Mouse (Mus musculus): ENCODE results near the gene Tesmin. TPM values are rescaled to one million over a fixed set of nuclear protein-coding genes. Genes with fewer than 3 reads are reported as not detected.
A peak's percentile ranks its signal among the peaks of the same experiment; 100 is the strongest.

The Tesmin gene
- polyA plus RNA-seq, 1 experiment, result 0.85 TPM

DNA sequence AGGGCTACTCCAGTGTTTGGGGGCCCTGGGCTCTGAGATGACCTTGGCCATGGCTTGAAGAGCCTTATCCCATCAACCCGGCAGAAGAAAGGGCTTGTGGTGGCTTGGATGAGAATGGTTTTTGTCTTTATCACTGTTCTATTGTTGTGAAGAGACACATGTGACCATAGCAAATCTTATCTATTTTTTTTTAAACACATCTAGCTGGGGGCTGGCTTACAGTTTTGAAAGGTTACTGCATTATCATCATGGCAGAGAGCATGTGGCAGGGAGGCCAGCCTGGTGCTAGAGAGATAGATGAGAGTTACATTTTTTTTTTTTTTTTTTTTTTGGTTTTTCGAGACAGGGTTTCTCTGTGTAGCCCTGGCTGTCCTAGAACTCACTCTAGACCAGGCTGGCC lies 43.3 kb downstream of the Tesmin start:
- no peak for DNase-seq
- peaks cover 34% of the 10 kb centered on the region for H3K4me1 ChIP-seq (replicated peaks; ENCODE audit: control insufficient read depth, insufficient read depth, low read length)
- H3K27me3 ChIP-seq (ENCODE audit: control insufficient read depth, insufficient read depth, low read length), result no peaks in the 10 kb centered on the region
- no peak overlapping the region for H3K27ac ChIP-seq (ENCODE audit: control insufficient read depth, insufficient read depth, low read length)
- H3K36me3 ChIP-seq (ENCODE audit: control insufficient read depth, insufficient read depth, low read length), result no peaks in the 10 kb centered on the region
- no peak for TF ChIP-seq POLR2A (IDR thresholded peaks at IDR 0.05; ENCODE audit: control insufficient read depth, extremely low read depth, insufficient read depth, low read length, poor library complexity)
- TF ChIP-seq CTCF (IDR thresholded peaks at IDR 0.05; ENCODE audit: borderline replicate concordance, control insufficient read depth, extremely low read depth, insufficient read depth, low read length, poor library complexity), result no peak
- 87% methylated on average over 2 of the region's 2 CpGs for WGBS
- no peak overlapping the region for H3K4me3 ChIP-seq (ENCODE audit: control insufficient read depth, insufficient read depth, low read length)

DNA sequence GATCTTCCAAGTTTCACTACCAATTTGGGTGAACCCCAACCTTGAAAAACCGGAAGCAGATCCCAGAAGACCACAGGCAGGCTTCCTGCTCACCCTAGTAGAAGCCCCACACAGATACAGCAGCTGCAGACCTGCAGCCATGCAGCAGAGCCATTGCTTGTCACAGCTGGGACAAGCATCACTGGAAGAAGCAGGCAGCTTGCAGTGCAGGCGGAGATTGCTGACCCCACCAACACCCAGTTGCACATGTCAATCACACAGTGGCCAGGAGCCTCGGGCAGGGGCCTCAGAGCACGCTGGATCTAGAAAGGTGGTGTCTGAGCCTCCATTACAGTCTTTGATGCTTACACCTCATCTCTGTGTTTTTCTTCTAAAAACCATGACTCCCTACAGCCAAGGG lies 45.5 kb downstream of the Tesmin start:
- Histone ChIP-seq H3K27me3 (ENCODE audit: control insufficient read depth, insufficient read depth, low read length) (no peaks in the 10 kb centered on the region), H3K36me3 (ENCODE audit: control insufficient read depth, insufficient read depth, low read length) (no peaks in the 10 kb centered on the region), H3K27ac (ENCODE audit: control insufficient read depth, insufficient read depth, low read length) (no peak overlapping the region), H3K4me3 (ENCODE audit: control insufficient read depth, insufficient read depth, low read length) (no peak overlapping the region), H3K4me1 (replicated peaks; ENCODE audit: control insufficient read depth, insufficient read depth, low read length) (peaks cover 38% of the 10 kb centered on the region)
- WGBS, result 51% methylated on average over 4 of the region's 4 CpGs
- TF ChIP-seq POLR2A (IDR thresholded peaks at IDR 0.05; ENCODE audit: control insufficient read depth, extremely low read depth, insufficient read depth, low read length, poor library complexity) (no peak), CTCF (IDR thresholded peaks at IDR 0.05; ENCODE audit: borderline replicate concordance, control insufficient read depth, extremely low read depth, insufficient read depth, low read length, poor library complexity) (no peak)
- DNase-seq, result no peak

DNA sequence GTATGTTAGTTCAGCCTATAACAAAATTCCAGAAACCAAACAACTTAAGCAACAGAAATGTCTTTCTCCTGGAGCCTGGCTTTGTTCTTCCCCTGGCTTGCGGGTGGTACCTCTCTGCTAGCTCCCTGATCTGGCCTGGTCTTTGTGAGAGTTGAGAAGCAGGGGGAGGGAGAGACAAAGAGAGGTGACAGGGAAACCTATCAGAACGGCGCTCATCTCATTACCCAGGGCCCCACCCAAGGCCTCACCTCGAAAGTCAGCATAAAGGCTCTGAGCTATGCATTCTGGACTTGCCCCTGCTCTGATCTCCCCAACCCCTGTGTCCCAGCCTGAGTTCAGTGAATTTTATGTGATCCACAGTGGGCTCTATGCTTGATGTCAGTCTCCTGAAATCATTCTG lies 46.0 kb downstream of the Tesmin start:
- H3K36me3 ChIP-seq (ENCODE audit: control insufficient read depth, insufficient read depth, low read length), result no peaks in the 10 kb centered on the region
- DNase-seq, result no peak
- H3K4me1 ChIP-seq (replicated peaks; ENCODE audit: control insufficient read depth, insufficient read depth, low read length), result peaks cover 39% of the 10 kb centered on the region
- H3K4me3 ChIP-seq (ENCODE audit: control insufficient read depth, insufficient read depth, low read length), result no peak overlapping the region
- no peaks in the 10 kb centered on the region for H3K27me3 ChIP-seq (ENCODE audit: control insufficient read depth, insufficient read depth, low read length)
- H3K27ac ChIP-seq (ENCODE audit: control insufficient read depth, insufficient read depth, low read length), result no peak overlapping the region
- 76% methylated on average over 4 of the region's 4 CpGs for WGBS
- TF ChIP-seq CTCF (IDR thresholded peaks at IDR 0.05; ENCODE audit: borderline replicate concordance, control insufficient read depth, extremely low read depth, insufficient read depth, low read length, poor library complexity) (no peak), POLR2A (IDR thresholded peaks at IDR 0.05; ENCODE audit: control insufficient read depth, extremely low read depth, insufficient read depth, low read length, poor library complexity) (no peak)

DNA sequence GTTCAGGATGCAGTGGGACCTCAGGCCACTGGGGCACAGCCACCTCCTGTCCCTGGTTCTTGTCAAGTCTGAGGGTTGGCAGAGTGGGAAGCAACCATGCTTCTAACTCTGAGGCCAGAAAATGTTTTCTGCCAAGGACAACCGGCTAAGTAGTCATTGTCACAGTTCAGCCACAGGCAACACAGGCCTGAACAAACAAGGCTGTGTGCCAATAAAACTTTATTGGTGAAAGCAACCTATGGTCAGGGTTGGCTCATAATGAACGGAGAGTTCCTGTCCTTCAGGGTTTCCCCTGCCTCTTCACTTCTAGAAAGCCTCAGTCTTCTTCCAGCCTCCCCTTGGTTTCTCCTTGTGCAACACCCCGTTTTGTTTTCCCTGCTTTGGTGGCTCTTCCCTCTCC lies 47.2 kb downstream of the Tesmin start:
- DNase-seq, result no peak
- TF ChIP-seq CTCF (IDR thresholded peaks at IDR 0.05; ENCODE audit: borderline replicate concordance, control insufficient read depth, extremely low read depth, insufficient read depth, low read length, poor library complexity) (no peak), POLR2A (IDR thresholded peaks at IDR 0.05; ENCODE audit: control insufficient read depth, extremely low read depth, insufficient read depth, low read length, poor library complexity) (no peak)
- Histone ChIP-seq H3K27ac (ENCODE audit: control insufficient read depth, insufficient read depth, low read length) (no peak overlapping the region), H3K27me3 (ENCODE audit: control insufficient read depth, insufficient read depth, low read length) (no peaks in the 10 kb centered on the region), H3K4me3 (ENCODE audit: control insufficient read depth, insufficient read depth, low read length) (no peak overlapping the region), H3K36me3 (ENCODE audit: control insufficient read depth, insufficient read depth, low read length) (no peaks in the 10 kb centered on the region), H3K4me1 (replicated peaks; ENCODE audit: control insufficient read depth, insufficient read depth, low read length) (peaks cover 42% of the 10 kb centered on the region)
- 87% methylated on average over 3 of the region's 3 CpGs for WGBS

DNA sequence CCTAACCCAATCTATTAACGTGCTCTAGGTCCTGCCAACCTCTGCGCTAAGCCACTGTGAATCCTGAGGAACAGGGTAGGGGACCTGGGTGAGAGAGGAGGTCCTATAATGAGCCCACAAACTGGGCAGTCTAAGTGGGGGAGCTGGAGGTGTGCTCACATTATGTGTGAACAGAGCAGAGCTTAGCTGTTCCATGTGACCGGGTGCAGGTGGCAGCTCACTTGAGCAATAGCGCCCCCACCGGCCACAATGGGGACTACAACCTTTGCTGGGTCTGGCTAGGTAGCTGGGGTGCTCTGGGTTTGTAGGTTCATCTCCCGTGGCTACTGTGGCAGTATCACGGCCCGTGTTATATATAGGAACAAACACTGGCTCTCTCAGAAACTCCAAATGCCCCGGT lies 48.2 kb downstream of the Tesmin start:
- no peak overlapping the region for H3K4me3 ChIP-seq (ENCODE audit: control insufficient read depth, insufficient read depth, low read length)

DNA sequence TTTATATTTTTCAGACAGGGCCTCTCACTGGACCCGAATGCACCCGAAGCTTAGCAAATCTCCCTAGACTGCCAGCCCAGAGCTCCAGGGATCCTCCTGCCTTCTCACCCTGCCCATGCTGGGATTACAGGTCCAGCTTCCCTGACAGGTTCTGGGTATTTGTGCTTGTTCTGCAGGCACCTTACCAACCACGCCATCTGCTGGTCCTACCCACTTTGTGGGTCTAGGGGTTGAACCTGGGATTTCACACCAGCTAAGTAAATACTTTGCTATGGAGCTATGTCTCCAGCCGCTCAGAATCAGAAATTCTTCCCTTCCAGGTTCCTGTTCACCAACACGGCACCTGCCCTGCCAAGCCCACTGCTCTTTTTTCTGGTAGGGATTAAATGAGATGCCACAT lies 49.3 kb downstream of the Tesmin start:
- Histone ChIP-seq H3K27me3 (ENCODE audit: control insufficient read depth, insufficient read depth, low read length) (no peaks in the 10 kb centered on the region), H3K4me1 (replicated peaks; ENCODE audit: control insufficient read depth, insufficient read depth, low read length) (peaks cover 37% of the 10 kb centered on the region), H3K36me3 (ENCODE audit: control insufficient read depth, insufficient read depth, low read length) (no peaks in the 10 kb centered on the region), H3K27ac (ENCODE audit: control insufficient read depth, insufficient read depth, low read length) (no peak overlapping the region), H3K4me3 (ENCODE audit: control insufficient read depth, insufficient read depth, low read length) (no peak overlapping the region)
- DNase-seq, result no peak
- TF ChIP-seq POLR2A (IDR thresholded peaks at IDR 0.05; ENCODE audit: control insufficient read depth, extremely low read depth, insufficient read depth, low read length, poor library complexity) (no peak), CTCF (IDR thresholded peaks at IDR 0.05; ENCODE audit: borderline replicate concordance, control insufficient read depth, extremely low read depth, insufficient read depth, low read length, poor library complexity) (no peak)
- WGBS, result 81% methylated on average over 5 of the region's 5 CpGs

More for the DNA sequence above, 48.2 kb downstream of the Tesmin start:
- H3K36me3 ChIP-seq (ENCODE audit: control insufficient read depth, insufficient read depth, low read length), result no peaks in the 10 kb centered on the region
- 57% methylated on average over 9 of the region's 9 CpGs for WGBS
- TF ChIP-seq CTCF (IDR thresholded peaks at IDR 0.05; ENCODE audit: borderline replicate concordance, control insufficient read depth, extremely low read depth, insufficient read depth, low read length, poor library complexity) (peak; percentile 66; the same call in 1 of the 2 replicates), POLR2A (IDR thresholded peaks at IDR 0.05; ENCODE audit: control insufficient read depth, extremely low read depth, insufficient read depth, low read length, poor library complexity) (no peak)
- peak; percentile 63 for DNase-seq
- H3K27me3 ChIP-seq (ENCODE audit: control insufficient read depth, insufficient read depth, low read length), result no peaks in the 10 kb centered on the region
- no peak overlapping the region for H3K27ac ChIP-seq (ENCODE audit: control insufficient read depth, insufficient read depth, low read length)
- H3K4me1 ChIP-seq (replicated peaks; ENCODE audit: control insufficient read depth, insufficient read depth, low read length), result peaks cover 37% of the 10 kb centered on the region

DNA sequence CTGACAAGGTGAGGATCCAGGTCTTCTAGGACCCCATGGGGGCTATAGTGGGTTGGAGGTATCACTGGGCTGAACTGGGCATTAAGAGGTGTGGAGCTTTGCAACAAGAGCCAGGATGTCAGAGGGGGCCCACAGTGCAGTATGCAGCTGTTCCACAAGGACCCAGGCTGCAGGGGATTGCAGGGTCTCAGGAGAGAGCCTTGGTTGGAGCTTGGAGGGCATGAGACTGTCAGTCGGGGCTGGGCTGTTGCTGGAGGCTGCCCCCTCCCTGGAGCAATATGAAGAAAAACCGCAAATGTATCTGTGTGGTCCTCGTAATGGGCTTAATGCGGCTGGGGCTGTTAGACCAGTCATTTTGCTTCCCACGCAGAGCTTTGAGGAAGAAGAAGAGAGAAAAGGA lies 52.0 kb downstream of the Tesmin start:
- WGBS, result 5% methylated on average over 5 of the region's 5 CpGs
- H3K4me3 ChIP-seq (ENCODE audit: control insufficient read depth, insufficient read depth, low read length), result no peak overlapping the region

More for the DNA sequence above, 52.0 kb downstream of the Tesmin start:
- Histone ChIP-seq H3K27me3 (ENCODE audit: control insufficient read depth, insufficient read depth, low read length) (no peaks in the 10 kb centered on the region), H3K27ac (ENCODE audit: control insufficient read depth, insufficient read depth, low read length) (peak overlapping the region; percentile 37; the same call in 1 of the 2 replicates), H3K36me3 (ENCODE audit: control insufficient read depth, insufficient read depth, low read length) (no peaks in the 10 kb centered on the region), H3K4me1 (replicated peaks; ENCODE audit: control insufficient read depth, insufficient read depth, low read length) (peaks cover 28% of the 10 kb centered on the region)
- TF ChIP-seq POLR2A (IDR thresholded peaks at IDR 0.05; ENCODE audit: control insufficient read depth, extremely low read depth, insufficient read depth, low read length, poor library complexity) (no peak), CTCF (IDR thresholded peaks at IDR 0.05; ENCODE audit: borderline replicate concordance, control insufficient read depth, extremely low read depth, insufficient read depth, low read length, poor library complexity) (no peak)
- DNase-seq, result no peak
